ENCODE assay signal across 8 mouse cellular contexts in the genomic region with DNA sequence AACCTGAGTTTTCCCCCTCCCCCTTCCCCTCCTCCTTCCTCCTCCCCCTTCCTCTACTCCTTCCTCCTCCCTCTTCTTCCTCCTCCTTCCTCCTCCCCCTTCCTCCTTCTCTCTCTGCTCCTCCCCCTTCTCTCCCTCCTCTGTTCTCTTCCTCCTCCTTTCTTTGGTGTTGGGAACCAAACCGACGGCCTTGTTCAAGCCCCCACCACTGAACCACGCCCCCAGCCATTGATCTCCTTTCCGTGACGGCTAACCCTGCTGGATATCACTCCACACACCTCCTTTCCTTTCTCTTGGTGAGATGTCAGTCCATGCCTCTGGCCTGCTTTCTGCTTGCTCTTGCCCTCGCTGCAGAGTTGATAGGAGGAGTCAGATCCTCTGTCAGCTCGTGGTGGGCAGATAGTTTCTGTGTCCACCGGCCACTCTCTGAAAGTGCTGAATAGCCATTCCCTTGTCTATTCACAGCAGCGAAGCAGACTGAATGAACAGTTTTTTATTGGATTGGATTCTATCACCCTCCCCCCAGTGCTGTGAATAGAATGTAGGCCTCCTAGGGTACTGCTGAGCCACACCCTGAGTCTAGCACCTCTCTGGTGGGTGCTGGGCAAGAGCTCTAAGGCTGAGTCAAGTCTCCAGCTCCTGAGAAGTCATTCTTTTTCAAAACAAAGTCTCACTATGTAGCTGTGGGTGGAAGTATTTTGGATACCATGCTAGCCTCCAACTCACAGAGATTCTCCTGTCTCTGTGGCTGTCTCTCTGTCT. TPM values are rescaled to one million over a fixed set of nuclear protein-coding genes. Genes with fewer than 3 reads are reported as not detected.
DNase-seq lines count a peak whose midpoint lies in the region; ATAC-seq lines count a peak whose summit lies in the region.

A gene (minus strand): TSS at position 416 of the 762 bp plus-strand sequence.

- no peaks in the 10 kb centered on the region for H3K9me3 ChIP-seq in forebrain, embryonic 11.5 days (ENCODE audit: control insufficient read depth, low read length)
- H3K9me3 ChIP-seq in forebrain, embryonic 16.5 days (ENCODE audit: control insufficient read depth, low read length): no peaks in the 10 kb centered on the region
- H3K9me3 ChIP-seq in embryonic facial prominence, embryonic 12.5 days: no peaks in the 10 kb centered on the region
- no peaks in the 10 kb centered on the region for H3K9me3 ChIP-seq in liver, embryonic 12.5 days (replicated peaks)

- no peak within 1 kb of the TSS for H3K9ac ChIP-seq in forebrain, embryonic 11.5 days (ENCODE audit: low read length)
- no peak within 1 kb of the TSS for H3K9ac ChIP-seq in forebrain, embryonic 16.5 days (replicated peaks; ENCODE audit: low read depth, low read length)
- H3K9ac ChIP-seq in embryonic facial prominence, embryonic 12.5 days: no peak within 1 kb of the TSS
- peak within 1 kb of the TSS; percentile 51 for H3K9ac ChIP-seq in liver, embryonic 12.5 days

- DNase-seq in forebrain, embryonic 11.5 days (ENCODE audit: low spot score): peak; percentile 71
- DNase-seq in 416B (ENCODE audit: low read depth): peak; percentile 57
- DNase-seq in retina, embryonic 14.5 days (ENCODE audit: low spot score): peak; percentile 14
- DNase-seq in gastrocnemius, adult 8-10 months (ENCODE audit: low spot score in 2 of 2): no peak
- DNase-seq in right cerebral cortex, postnatal 25 days: no peak

- no peaks in the 10 kb centered on the region for H3K27me3 ChIP-seq in forebrain, embryonic 11.5 days (ENCODE audit: control insufficient read depth, insufficient read depth, low read length)
- no peaks in the 10 kb centered on the region for H3K27me3 ChIP-seq in forebrain, embryonic 16.5 days (replicated peaks; ENCODE audit: control insufficient read depth, insufficient read depth, low read length)
- H3K27me3 ChIP-seq in embryonic facial prominence, embryonic 12.5 days: no peaks in the 10 kb centered on the region
- H3K27me3 ChIP-seq in liver, embryonic 12.5 days (replicated peaks): no peaks in the 10 kb centered on the region

- ATAC-seq in forebrain, embryonic 11.5 days (replicated peaks; ENCODE audit: low FRiP score): peak; percentile 34
- ATAC-seq in forebrain, embryonic 16.5 days: no peak
- ATAC-seq in embryonic facial prominence, embryonic 12.5 days (ENCODE audit: insufficient number of reproducible peaks, insufficient read depth, low FRiP score, low TSS enrichment): no peak
- ATAC-seq in liver, embryonic 12.5 days: peak; percentile 41

- H3K27ac ChIP-seq in forebrain, embryonic 11.5 days (ENCODE audit: low read depth, low read length): peak within 1 kb of the TSS; percentile 80
- H3K27ac ChIP-seq in forebrain, embryonic 16.5 days (ENCODE audit: low read length): no peak within 1 kb of the TSS
- H3K27ac ChIP-seq in embryonic facial prominence, embryonic 12.5 days: peak within 1 kb of the TSS; percentile 92; the same call in 1 of the 2 replicates
- peak within 1 kb of the TSS; percentile 80 for H3K27ac ChIP-seq in liver, embryonic 12.5 days

- no peak within 1 kb of the TSS for H3K4me3 ChIP-seq in forebrain, embryonic 11.5 days (ENCODE audit: low read depth, low read length)
- H3K4me3 ChIP-seq in forebrain, embryonic 16.5 days (replicated peaks; ENCODE audit: low read length): no peak within 1 kb of the TSS
- H3K4me3 ChIP-seq in embryonic facial prominence, embryonic 12.5 days: no peak within 1 kb of the TSS
- no peak within 1 kb of the TSS for H3K4me3 ChIP-seq in liver, embryonic 12.5 days

- peaks cover 12% of the 10 kb centered on the region for H3K4me1 ChIP-seq in forebrain, embryonic 11.5 days (replicated peaks; ENCODE audit: control insufficient read depth, insufficient read depth, low read length)
- H3K4me1 ChIP-seq in forebrain, embryonic 16.5 days (replicated peaks; ENCODE audit: control insufficient read depth, insufficient read depth, low read length): peaks cover 11% of the 10 kb centered on the region
- peaks cover 26% of the 10 kb centered on the region for H3K4me1 ChIP-seq in embryonic facial prominence, embryonic 12.5 days
- peaks cover 78% of the 10 kb centered on the region for H3K4me1 ChIP-seq in liver, embryonic 12.5 days

- WGBS in forebrain, embryonic 11.5 days: 3% methylated on average over 9 of the region's 9 CpGs
- WGBS in forebrain, embryonic 16.5 days: under 1% methylated on average over 9 of the region's 9 CpGs
- WGBS in embryonic facial prominence, embryonic 12.5 days: 5% methylated on average over 9 of the region's 9 CpGs
- 2% methylated on average over 9 of the region's 9 CpGs for WGBS in liver, embryonic 12.5 days (ENCODE audit: insufficient replicate concordance)

- peak within 1 kb of the TSS; percentile 13 for H3K4me2 ChIP-seq in forebrain, embryonic 11.5 days (ENCODE audit: low read depth, low read length, severe bottlenecking)
- no peak within 1 kb of the TSS; the same call in 1 of the 2 replicates for H3K4me2 ChIP-seq in forebrain, embryonic 16.5 days (ENCODE audit: low read length)
- H3K4me2 ChIP-seq in embryonic facial prominence, embryonic 12.5 days (replicated peaks): peak within 1 kb of the TSS; percentile 29
- H3K4me2 ChIP-seq in liver, embryonic 12.5 days: peak within 1 kb of the TSS; percentile 58

- H3K36me3 ChIP-seq in forebrain, embryonic 11.5 days (ENCODE audit: control insufficient read depth, insufficient read depth, low read length): no peaks in the 10 kb centered on the region
- no peaks in the 10 kb centered on the region for H3K36me3 ChIP-seq in forebrain, embryonic 16.5 days (ENCODE audit: control insufficient read depth, insufficient read depth)
- H3K36me3 ChIP-seq in embryonic facial prominence, embryonic 12.5 days: no peaks in the 10 kb centered on the region
- no peaks in the 10 kb centered on the region for H3K36me3 ChIP-seq in liver, embryonic 12.5 days

RNA-seq across cellular contexts. Expression of the gene that starts here (rescaled TPM):
- 2.2 and 2.6 TPM in 2 replicates for polyA plus RNA-seq in forebrain, embryonic 11.5 days (2014; fragmentation: Nextera tagmentation; extraction: Ambion mirVana)
- 0.91 TPM in 1 of 2 replicates, not detected in the other for polyA plus RNA-seq in forebrain, embryonic 16.5 days (2015; fragmentation: Nextera tagmentation; extraction: Ambion mirVana)
- 2.7 and 2.8 TPM in 2 replicates for polyA plus RNA-seq in embryonic facial prominence, embryonic 12.5 days (2016; fragmentation: Nextera tagmentation; extraction: Ambion mirVana)
- polyA plus RNA-seq in liver, embryonic 12.5 days (2016; fragmentation: Nextera tagmentation; extraction: Ambion mirVana): 29.1 and 32.7 TPM in 2 replicates
- total RNA-seq in gastrocnemius, adult 8-10 months (2022): under 1 TPM in 3 of 4 experiments, not detected in 1; 0.36 to 0.58 (median 0.41) TPM

Comparison
In these comparisons a context has a peak if more than half of its experiments do, and no peak if none do; other contexts are left out.
1. ATAC-seq: peak in forebrain, embryonic 11.5 days (single experiment) and liver, embryonic 12.5 days (single experiment); none in forebrain, embryonic 16.5 days (single experiment) and embryonic facial prominence, embryonic 12.5 days (single experiment).
2. DNase-seq: peak in forebrain, embryonic 11.5 days (single experiment), 416B (single experiment) and retina, embryonic 14.5 days (single experiment); none in gastrocnemius, adult 8-10 months (0 of 2) and right cerebral cortex, postnatal 25 days (single experiment).